Mouse (Mus musculus) heart, postnatal 0 days (tissue): ENCODE results near the gene Tmprss6.

Experiments
- CTCF ChIP-seq: IDR thresholded peaks from 2 replicates; pipeline ENCODE4 v1.5.1; 2016; ENCODE audit warnings: antibody characterized with exemption, control low read depth, low read depth
- EP300 ChIP-seq: IDR thresholded peaks from 2 replicates; pipeline ENCODE4 v1.6.1; 2016; ENCODE audit warnings: antibody characterized with exemption, low read depth

DNA sequence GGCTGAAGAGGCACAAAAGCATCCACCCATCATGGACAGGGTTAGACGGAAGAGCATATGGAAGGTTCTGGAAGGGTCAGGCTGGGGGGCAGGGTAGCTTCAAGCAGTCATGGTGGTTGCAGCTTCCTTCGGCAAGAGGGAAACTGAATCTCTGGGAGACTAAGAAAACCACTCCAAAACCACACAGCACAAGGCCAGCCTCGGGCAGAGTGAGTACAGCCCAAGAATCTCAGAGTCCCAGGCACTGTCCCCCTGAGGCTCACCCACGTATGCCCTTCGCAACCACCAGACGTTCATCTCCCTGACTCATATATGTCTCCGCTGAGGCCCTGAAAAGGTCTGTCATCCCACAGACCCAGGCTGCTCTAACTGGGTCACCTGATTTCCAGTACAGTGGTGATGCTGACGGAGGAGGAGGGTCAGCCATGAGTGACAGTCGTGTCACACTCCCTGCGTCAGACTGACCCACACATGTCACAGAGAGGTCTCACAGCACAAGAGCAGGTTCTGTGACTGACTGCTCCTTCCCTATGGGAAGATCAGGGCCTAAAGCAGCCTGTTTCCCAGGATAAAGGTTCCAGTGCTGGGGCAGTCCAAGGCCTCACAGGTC, 25.1 kb upstream of the Tmprss6 start:
- TF ChIP-seq CTCF: no peak
- no peak for TF ChIP-seq EP300
